Mouse (Mus musculus) MEL (cell line): ENCODE data around the gene Dchs2. TPM values are rescaled to one million over a fixed set of nuclear protein-coding genes. Genes with fewer than 3 reads are reported as not detected.

Experiments
- DNase-seq: peaks from one replicate; pipeline ENCODE4 v3.0.0; 2011; ENCODE audit warnings: low read depth, low spot score
- H3K27ac ChIP-seq: 2 replicates; pipeline ENCODE4 v1.5.1; 2012; ENCODE audit warnings: low read depth, mild to moderate bottlenecking, control low read depth, low read length, moderate library complexity; ENCODE audit not compliant: control insufficient read depth
- H3K27me3 ChIP-seq, 2 experiments: fragments of 150-350 bp in 1 of 2; sonication (generic) in 1 of 2; 2 replicates each; pipeline ENCODE4 v1.6.1; 2012; ENCODE audit warnings: low read length in 2 of 2, mild to moderate bottlenecking in 2 of 2, improper control_type of control experiment in 1 of 2, moderate library complexity in 1 of 2; ENCODE audit not compliant: insufficient read depth in 2 of 2, control insufficient read depth in 1 of 2
- H3K36me3 ChIP-seq, 2 experiments: 2 replicates each; pipeline ENCODE4 v1.6.1; 2012 to 2014; ENCODE audit warnings: low read length in 2 of 2, improper control_type of control experiment in 1 of 2, inconsistent platforms in 1 of 2, mild to moderate bottlenecking in 1 of 2; ENCODE audit not compliant: insufficient read depth in 2 of 2, control insufficient read depth in 1 of 2
- H3K4me1 ChIP-seq, 2 experiments: fragments of 150-350 bp in 1 of 2; sonication (generic) in 1 of 2; 2 replicates each; pipeline ENCODE4 v1.6.1; 2012; ENCODE audit warnings: low read length in 2 of 2, improper control_type of control experiment in 1 of 2, mild to moderate bottlenecking in 1 of 2; ENCODE audit not compliant: insufficient read depth in 2 of 2, control insufficient read depth in 1 of 2
- H3K4me3 ChIP-seq, 2 experiments: fragments of 150-350 bp in 1 of 2; sonication (generic) in 1 of 2; 2 replicates each; pipeline ENCODE4 v1.5.1; 2012; ENCODE audit warnings: low read depth in 2 of 2, low read length in 2 of 2, mild to moderate bottlenecking in 2 of 2, moderate library complexity in 2 of 2, control low read depth in 1 of 2, improper control_type of control experiment in 1 of 2; ENCODE audit not compliant: control insufficient read depth in 1 of 2, insufficient read depth in 1 of 2
- H3K79me2 ChIP-seq: 2 replicates; pipeline ENCODE4 v1.6.1; 2012; ENCODE audit warnings: mild to moderate bottlenecking, low read length, moderate library complexity; ENCODE audit not compliant: control insufficient read depth, poor library complexity, insufficient read depth
- H3K9ac ChIP-seq: 2 replicates; pipeline ENCODE4 v1.6.1; 2012; ENCODE audit warnings: low read depth, mild to moderate bottlenecking, control low read depth, low read length, moderate library complexity; ENCODE audit not compliant: control insufficient read depth, poor library complexity, severe bottlenecking
- H3K9me3 ChIP-seq: fragments of 150-350 bp; sonication (generic); replicated peaks from 2 replicates; pipeline ENCODE4 v1.6.1; 2012; ENCODE audit warnings: mild to moderate bottlenecking, low read length, improper control_type of control experiment, moderate library complexity; ENCODE audit not compliant: insufficient read depth
- CHD1 ChIP-seq: IDR thresholded peaks from 2 replicates; pipeline ENCODE4 v1.6.1; 2012; ENCODE audit warnings: low read depth, mild to moderate bottlenecking, inconsistent platforms, low read length, improper control_type of control experiment
- CHD2 ChIP-seq: IDR thresholded peaks from 2 replicates; pipeline ENCODE4 v1.6.1; 2011; ENCODE audit warnings: low read length, improper control_type of control experiment
- CTCF ChIP-seq, 3 experiments: IDR thresholded peaks in 2 of 3; conservative IDR thresholded peaks in 1 of 3; 2 replicates each; pipeline ENCODE4 v1.5.1; 2011 to 2012; ENCODE audit warnings: low read length in 3 of 3, low read depth in 2 of 3, mild to moderate bottlenecking in 2 of 3, improper control_type of control experiment in 1 of 3, inconsistent platforms in 1 of 3, mixed read lengths in 1 of 3, moderate library complexity in 1 of 3; ENCODE audit not compliant: control insufficient read depth in 1 of 3, insufficient read depth in 1 of 3, poor library complexity in 1 of 3, severe bottlenecking in 1 of 3
- E2F4 ChIP-seq: IDR thresholded peaks from 2 replicates; pipeline ENCODE4 v1.6.1; 2011; ENCODE audit warnings: low read depth, low read length, improper control_type of control experiment, borderline replicate concordance
- ELF1 ChIP-seq: IDR thresholded peaks from 2 replicates; pipeline ENCODE4 v1.6.1; 2014; ENCODE audit warnings: low read depth, mild to moderate bottlenecking, inconsistent platforms, low read length, improper control_type of control experiment, moderate library complexity
- ETS1 ChIP-seq: IDR thresholded peaks from 2 replicates; pipeline ENCODE4 v1.6.1; 2012; ENCODE audit warnings: low read depth, mild to moderate bottlenecking, inconsistent platforms, low read length, improper control_type of control experiment, moderate library complexity
- HCFC1 ChIP-seq: IDR thresholded peaks from 2 replicates; pipeline ENCODE4 v1.6.1; 2012; ENCODE audit warnings: low read depth, mild to moderate bottlenecking, inconsistent platforms, low read length, improper control_type of control experiment, moderate library complexity
- JUND ChIP-seq: IDR thresholded peaks from 2 replicates; pipeline ENCODE4 v1.6.1; 2011; ENCODE audit warnings: low read depth, mild to moderate bottlenecking, improper control_type of control experiment, low read length
- KAT2A ChIP-seq: conservative IDR thresholded peaks from 2 replicates; pipeline ENCODE4 v1.6.1; 2012; ENCODE audit warnings: low read depth, low read length, improper control_type of control experiment, inconsistent platforms
- MAFK ChIP-seq: IDR thresholded peaks from 2 replicates; pipeline ENCODE4 v1.6.1; 2011; ENCODE audit warnings: low read depth, mild to moderate bottlenecking, low read length, improper control_type of control experiment, borderline replicate concordance
- MAZ ChIP-seq: IDR thresholded peaks from 2 replicates; pipeline ENCODE4 v1.6.1; 2012; ENCODE audit warnings: low read depth, mild to moderate bottlenecking, inconsistent platforms, low read length, improper control_type of control experiment
- MEF2A ChIP-seq: IDR thresholded peaks from 2 replicates; pipeline ENCODE4 v1.6.1; 2014; ENCODE audit warnings: low read depth, mild to moderate bottlenecking, inconsistent platforms, low read length, improper control_type of control experiment; ENCODE audit not compliant: poor library complexity, insufficient replicate concordance, severe bottlenecking; ENCODE audit errors: extremely low read depth
- MYB ChIP-seq: IDR thresholded peaks from 2 replicates; pipeline ENCODE4 v1.6.1; 2011; ENCODE audit warnings: mild to moderate bottlenecking, low read depth, low read length, improper control_type of control experiment
- POLR2A ChIP-seq, 2 experiments: IDR thresholded peaks; 2 replicates each; pipeline ENCODE4 v1.6.1; 2011 to 2012; ENCODE audit warnings: low read length in 2 of 2, mild to moderate bottlenecking in 2 of 2, control low read depth in 1 of 2, improper control_type of control experiment in 1 of 2, low read depth in 1 of 2, moderate library complexity in 1 of 2; ENCODE audit not compliant: control insufficient read depth in 1 of 2, insufficient read depth in 1 of 2, poor library complexity in 1 of 2
- POLR2AphosphoS2 ChIP-seq: IDR thresholded peaks from 2 replicates; pipeline ENCODE4 v1.6.1; 2011; ENCODE audit warnings: low read length, improper control_type of control experiment
- POLR2AphosphoS5 ChIP-seq: IDR thresholded peaks from 2 replicates; pipeline ENCODE4 v1.6.1; 2012; ENCODE audit warnings: low read depth, borderline replicate concordance, mild to moderate bottlenecking, inconsistent platforms, low read length, moderate library complexity, mixed read lengths
- RAD21 ChIP-seq: IDR thresholded peaks from 2 replicates; pipeline ENCODE4 v1.6.1; 2011; ENCODE audit warnings: mild to moderate bottlenecking, low read depth, low read length, improper control_type of control experiment
- RCOR1 ChIP-seq: IDR thresholded peaks from 2 replicates; pipeline ENCODE4 v1.6.1; 2012; ENCODE audit warnings: low read depth, mild to moderate bottlenecking, inconsistent platforms, low read length, improper control_type of control experiment
- SMC3 ChIP-seq: IDR thresholded peaks from 2 replicates; pipeline ENCODE4 v1.6.1; 2011; ENCODE audit warnings: low read depth, low read length, improper control_type of control experiment
- TAL1 ChIP-seq: IDR thresholded peaks from 2 replicates; pipeline ENCODE4 v1.6.1; 2012; ENCODE audit warnings: mild to moderate bottlenecking, inconsistent platforms, low read length, moderate library complexity, mixed read lengths
- TCF12 ChIP-seq: IDR thresholded peaks from 2 replicates; pipeline ENCODE4 v1.6.1; 2014; ENCODE audit warnings: low read depth, mild to moderate bottlenecking, inconsistent platforms, low read length, improper control_type of control experiment, moderate library complexity
- UBTF ChIP-seq: IDR thresholded peaks from 2 replicates; pipeline ENCODE4 v1.6.1; 2012; ENCODE audit warnings: low read depth, mild to moderate bottlenecking, inconsistent platforms, low read length, improper control_type of control experiment, moderate library complexity, borderline replicate concordance; ENCODE audit not compliant: insufficient read depth
- ZKSCAN1 ChIP-seq: IDR thresholded peaks from 2 replicates; pipeline ENCODE4 v1.6.1; 2012; ENCODE audit warnings: low read depth, mild to moderate bottlenecking, inconsistent platforms, low read length, improper control_type of control experiment, moderate library complexity
- polyA plus RNA-seq, 2 experiments: library from polyadenylated mRNA; stranded (reverse) in 1 of 2; unstranded in 1 of 2; fragments of >175 nt in 1 of 2; fragments of >200 nt in 1 of 2; gene quantifications; 2 replicates each; pipeline versions ENCODE4 v1.2.1 to v1.2.4; 2012; ENCODE audit warnings: low replicate concordance in 2 of 2, low read depth in 1 of 2; ENCODE audit not compliant: insufficient read length in 2 of 2, insufficient read depth in 1 of 2, missing spikeins in 1 of 2
- total RNA-seq: library from RNA; depleted of rRNA; stranded (reverse); fragments of 300-350 nt; gene quantifications from 2 replicates; pipeline ENCODE4 v1.2.3, GENCODE M21; 2012

Gene Dchs2
- total and polyA plus RNA-seq, 3 experiments, result not detected

DNA sequence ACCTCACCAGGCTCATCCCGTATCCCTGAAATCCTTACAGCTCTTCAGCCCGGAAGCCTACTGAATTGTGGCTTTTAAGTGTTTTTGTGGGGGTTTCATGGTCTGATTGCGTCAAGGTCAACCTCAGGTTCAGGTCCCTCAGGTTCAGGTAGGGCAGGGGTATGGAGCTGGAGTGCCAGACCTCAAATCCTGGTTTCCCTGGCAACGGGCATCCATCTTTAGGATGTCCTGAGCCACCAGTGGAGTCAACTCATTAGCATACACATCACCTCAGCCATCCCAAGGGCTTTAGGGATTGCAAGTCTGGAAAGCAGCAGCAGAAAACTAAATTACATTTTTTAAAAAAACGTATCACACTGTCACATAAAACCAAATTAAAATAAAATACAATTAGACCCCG lies 28.1 kb upstream of the Dchs2 start:
- no peak overlapping the region for H3K4me3 ChIP-seq
- H3K9ac ChIP-seq, result no peak overlapping the region
- no peaks in the 10 kb centered on the region for H3K79me2 ChIP-seq
- no peak overlapping the region for H3K27ac ChIP-seq
- no peak for DNase-seq
- H3K27me3 ChIP-seq, result no peaks in the 10 kb centered on the region
- no peaks in the 10 kb centered on the region for H3K9me3 ChIP-seq
- no peak for TF ChIP-seq ETS1
- no peak for TF ChIP-seq TCF12
- no peak for TF ChIP-seq UBTF
- no peak for TF ChIP-seq CHD1
- no peak for TF ChIP-seq ZKSCAN1
- no peak for TF ChIP-seq TAL1
- TF ChIP-seq POLR2A (IDR thresholded peaks at IDR 0.05; ENCODE audit: control insufficient read depth in 1 of 2, insufficient read depth in 1 of 2, low read depth in 1 of 2, low read length in 2 of 2, poor library complexity in 1 of 2), result no peak
- no peak for TF ChIP-seq MAFK
- no peak for TF ChIP-seq POLR2AphosphoS2
- TF ChIP-seq ELF1, result no peak
- no peaks in the 10 kb centered on the region for H3K36me3 ChIP-seq
- H3K4me1 ChIP-seq, result no peaks in the 10 kb centered on the region

- H3K36me3 ChIP-seq, result no peaks in the 10 kb centered on the region
- H3K9ac ChIP-seq, result no peak overlapping the region
- DNase-seq, result no peak
- no peaks in the 10 kb centered on the region for H3K9me3 ChIP-seq
- H3K27me3 ChIP-seq, result no peaks in the 10 kb centered on the region
- TF ChIP-seq CHD2, result no peak
- TF ChIP-seq POLR2AphosphoS5, result no peak
- TF ChIP-seq HCFC1, result no peak
- no peak for TF ChIP-seq SMC3
- TF ChIP-seq E2F4, result no peak
- TF ChIP-seq JUND, result no peak
- no peak for TF ChIP-seq MYB
- no peak for TF ChIP-seq MAFK
- no peak for TF ChIP-seq MAZ
- no peak for TF ChIP-seq POLR2AphosphoS2
- TF ChIP-seq TCF12, result no peak
- TF ChIP-seq CTCF (IDR thresholded peaks at IDR 0.05 in 2 of 3, conservative IDR thresholded peaks at IDR 0.05 in 1 of 3; ENCODE audit: control insufficient read depth in 1 of 3, insufficient read depth in 1 of 3, low read depth in 2 of 3, low read length in 3 of 3, poor library complexity in 1 of 3, severe bottlenecking in 1 of 3), result no peak
- no peak for TF ChIP-seq UBTF
- no peak for TF ChIP-seq ELF1
- no peak for TF ChIP-seq KAT2A
- TF ChIP-seq CHD1, result no peak
- TF ChIP-seq RCOR1, result no peak
- TF ChIP-seq RAD21, result no peak
- no peak for TF ChIP-seq MEF2A
- no peaks in the 10 kb centered on the region for H3K79me2 ChIP-seq
- no peak overlapping the region for H3K4me3 ChIP-seq
- no peak overlapping the region for H3K27ac ChIP-seq
- H3K4me1 ChIP-seq, result no peaks in the 10 kb centered on the region
Observed at GRCm38 (mm10) chr3:83102286-83102685, 25.5 kb upstream of the Dchs2 start.
